Mouse (Mus musculus) embryonic facial prominence, embryonic 13.5 days (tissue): ENCODE results near the gene Gprc5d. TPM values are rescaled to one million over a fixed set of nuclear protein-coding genes. Genes with fewer than 3 reads are reported as not detected.

Experiments
- ATAC-seq: fragments of 200-750 bp; cut with Nextera tagmentation; 2 replicates; pipeline ENCODE4 v1.8.0; 2017; ENCODE audit warnings: low read depth; ENCODE audit not compliant: insufficient number of reproducible peaks, insufficient read depth, low FRiP score, low TSS enrichment
- H3K27ac ChIP-seq: fragments of 300-500 bp; sonication (generic); 2 replicates; pipeline ENCODE4 v1.5.1; 2015; ENCODE audit warnings: moderate library complexity, mild to moderate bottlenecking, inconsistent platforms
- H3K27me3 ChIP-seq: fragments of 300-500 bp; sonication (generic); 2 replicates; pipeline ENCODE4 v1.6.1; 2015; ENCODE audit warnings: mild to moderate bottlenecking, inconsistent platforms
- H3K36me3 ChIP-seq: fragments of 300-500 bp; sonication (generic); 2 replicates; pipeline ENCODE4 v1.6.1; 2015; ENCODE audit warnings: mild to moderate bottlenecking, inconsistent platforms
- H3K4me1 ChIP-seq: fragments of 300-500 bp; sonication (generic); 2 replicates; pipeline ENCODE4 v1.6.1; 2015; ENCODE audit warnings: inconsistent platforms
- H3K4me2 ChIP-seq: fragments of 300-500 bp; sonication (generic); 2 replicates; pipeline ENCODE4 v1.6.1; 2015; ENCODE audit warnings: moderate library complexity, mild to moderate bottlenecking, inconsistent platforms
- H3K4me3 ChIP-seq: fragments of 300-500 bp; sonication (generic); 2 replicates; pipeline ENCODE4 v1.5.1; 2015; ENCODE audit warnings: mild to moderate bottlenecking, inconsistent platforms
- H3K9ac ChIP-seq: fragments of 300-500 bp; sonication (generic); 2 replicates; pipeline ENCODE4 v1.6.1; 2015; ENCODE audit warnings: mild to moderate bottlenecking, inconsistent platforms
- H3K9me3 ChIP-seq: fragments of 300-500 bp; sonication (generic); 2 replicates; pipeline ENCODE4 v1.6.1; 2016; ENCODE audit warnings: inconsistent platforms
- WGBS: fragments of 180-500 bp; shearing (Covaris S2); methylation state at CpG from one replicate; pipeline ENCODE4 v1.1.7; 2015; ENCODE audit warnings: mixed read lengths; 5-methylcytosine and 5-hydroxymethylcytosine counted together
- polyA plus RNA-seq: library from polyadenylated mRNA; unstranded; fragments of >200 nt; fragmentation: Nextera tagmentation; extraction: Ambion mirVana; gene quantifications from 2 replicates; pipeline ENCODE4 v1.2.1, GENCODE M21; 2015

The Gprc5d gene
- polyA plus RNA-seq, 1 experiment from 2014 or later = not detected

GRCm38 (mm10) chr6:135135735-135136134 lies 17.7 kb upstream of the Gprc5d start:
- WGBS = 78% methylated on average over 4 of the region's 4 CpGs
- H3K9ac ChIP-seq = no peak overlapping the region
- ATAC-seq = no peak
- H3K4me1 ChIP-seq = peaks cover 12% of the 10 kb centered on the region
- H3K36me3 ChIP-seq = no peaks in the 10 kb centered on the region
- H3K27me3 ChIP-seq = no peaks in the 10 kb centered on the region
- H3K27ac ChIP-seq = no peak overlapping the region
- no peak overlapping the region for H3K4me2 ChIP-seq
- H3K9me3 ChIP-seq = no peaks in the 10 kb centered on the region
- H3K4me3 ChIP-seq = no peak overlapping the region

GRCm38 (mm10) chr6:135133486-135133885 lies 15.4 kb upstream of the Gprc5d start:
- Histone ChIP-seq H3K4me1 (peaks cover 12% of the 10 kb centered on the region), H3K4me2 (no peak overlapping the region), H3K27me3 (peaks cover 2% of the 10 kb centered on the region; the same call in 1 of the 2 replicates), H3K9ac (no peak overlapping the region), H3K27ac (no peak overlapping the region), H3K9me3 (0 out of 2 replicates have a peak, but pooled peaks cover 4% of the 10 kb centered on the region), H3K36me3 (no peaks in the 10 kb centered on the region), H3K4me3 (no peak overlapping the region)
- no peak for ATAC-seq
- WGBS = 91% methylated on average over 9 of the region's 9 CpGs

- H3K27ac ChIP-seq = no peak overlapping the region
- H3K4me1 ChIP-seq = peaks cover 12% of the 10 kb centered on the region
- H3K4me2 ChIP-seq = no peak overlapping the region
- 0 out of 2 replicates have a peak, but pooled peaks cover 4% of the 10 kb centered on the region for H3K9me3 ChIP-seq
- ATAC-seq = no peak
- H3K27me3 ChIP-seq = peaks cover 2% of the 10 kb centered on the region; the same call in 1 of the 2 replicates
- H3K36me3 ChIP-seq = no peaks in the 10 kb centered on the region
- H3K9ac ChIP-seq = no peak overlapping the region
- 82% methylated on average over 7 of the region's 7 CpGs for WGBS
- no peak overlapping the region for H3K4me3 ChIP-seq
Measured at GRCm38 (mm10) chr6:135133086-135133485, 15.0 kb upstream of the Gprc5d start.

- no peak for ATAC-seq
Measured at GRCm38 (mm10) chr6:135124755-135125380, 6.8 kb upstream of the Gprc5d start.

GRCm38 (mm10) chr6:135116479-135116878 lies 1.6 kb downstream of the Gprc5d start:
- H3K27me3 ChIP-seq = no peaks in the 10 kb centered on the region
- H3K9me3 ChIP-seq = 0 out of 2 replicates have a peak, but pooled peaks cover 4% of the 10 kb centered on the region
- no peak for ATAC-seq
- no peak overlapping the region for H3K9ac ChIP-seq
- no peaks in the 10 kb centered on the region for H3K36me3 ChIP-seq
- H3K27ac ChIP-seq = no peak overlapping the region
- H3K4me2 ChIP-seq = no peak overlapping the region
- H3K4me3 ChIP-seq = no peak overlapping the region
- no peaks in the 10 kb centered on the region for H3K4me1 ChIP-seq
- 90% methylated on average over 8 of the region's 8 CpGs for WGBS

More at GRCm38 (mm10) chr6:135124755-135125380, 6.8 kb upstream of the Gprc5d start:
- no peak overlapping the region for H3K9ac ChIP-seq
- H3K4me1 ChIP-seq = no peaks in the 10 kb centered on the region
- H3K4me2 ChIP-seq = no peak overlapping the region
- WGBS = 73% methylated on average over 5 of the region's 5 CpGs
- H3K27ac ChIP-seq = no peak overlapping the region
- no peaks in the 10 kb centered on the region for H3K36me3 ChIP-seq
- no peak overlapping the region for H3K4me3 ChIP-seq
- no peaks in the 10 kb centered on the region for H3K9me3 ChIP-seq
- no peaks in the 10 kb centered on the region; the same call in 1 of the 2 replicates for H3K27me3 ChIP-seq

GRCm38 (mm10) chr6:135113114-135113436 lies 5.0 kb downstream of the Gprc5d start:
- H3K36me3 ChIP-seq = no peaks in the 10 kb centered on the region
- WGBS = 34% methylated on average over 6 of the region's 6 CpGs
- H3K9ac ChIP-seq = no peak overlapping the region
- no peak overlapping the region for H3K4me2 ChIP-seq
- no peak overlapping the region for H3K27ac ChIP-seq
- no peaks in the 10 kb centered on the region for H3K4me1 ChIP-seq
- H3K4me3 ChIP-seq = no peak overlapping the region
- no peaks in the 10 kb centered on the region for H3K27me3 ChIP-seq
- no peak for ATAC-seq
- no peaks in the 10 kb centered on the region for H3K9me3 ChIP-seq

GRCm38 (mm10) chr6:135112411-135113113 lies 5.5 kb downstream of the Gprc5d start:
- Histone ChIP-seq H3K27ac (no peak overlapping the region), H3K4me1 (no peaks in the 10 kb centered on the region), H3K36me3 (no peaks in the 10 kb centered on the region), H3K9ac (no peak overlapping the region), H3K27me3 (no peaks in the 10 kb centered on the region), H3K4me2 (no peak overlapping the region), H3K9me3 (no peaks in the 10 kb centered on the region), H3K4me3 (no peak overlapping the region)
- no peak for ATAC-seq
- WGBS = 28% methylated on average over 7 of the region's 7 CpGs

GRCm38 (mm10) chr6:135107014-135107413 lies 11.1 kb downstream of the Gprc5d start:
- Histone ChIP-seq H3K9ac (no peak overlapping the region), H3K36me3 (no peaks in the 10 kb centered on the region), H3K27me3 (peaks cover 7% of the 10 kb centered on the region; the same call in 1 of the 2 replicates), H3K4me2 (no peak overlapping the region), H3K4me3 (no peak overlapping the region), H3K9me3 (no peaks in the 10 kb centered on the region), H3K4me1 (no peaks in the 10 kb centered on the region), H3K27ac (no peak overlapping the region)
- ATAC-seq = no peak
- WGBS = 88% methylated on average over 6 of the region's 6 CpGs

GRCm38 (mm10) chr6:135102736-135103303 lies 15.3 kb downstream of the Gprc5d start:
- Histone ChIP-seq H3K27ac (no peak overlapping the region), H3K4me3 (no peak overlapping the region), H3K27me3 (peaks cover 7% of the 10 kb centered on the region; the same call in 1 of the 2 replicates), H3K36me3 (no peaks in the 10 kb centered on the region), H3K4me1 (peaks cover 8% of the 10 kb centered on the region), H3K4me2 (no peak overlapping the region), H3K9ac (no peak overlapping the region), H3K9me3 (no peaks in the 10 kb centered on the region)
- WGBS = 80% methylated on average over 5 of the region's 5 CpGs
- no peak for ATAC-seq

GRCm38 (mm10) chr6:135100787-135101472 lies 17.2 kb downstream of the Gprc5d start:
- Histone ChIP-seq H3K4me2 (no peak overlapping the region), H3K27ac (peak overlapping the region; percentile 64), H3K9ac (no peak overlapping the region), H3K27me3 (peaks cover 7% of the 10 kb centered on the region; the same call in 1 of the 2 replicates), H3K9me3 (no peaks in the 10 kb centered on the region), H3K36me3 (no peaks in the 10 kb centered on the region), H3K4me1 (peaks cover 8% of the 10 kb centered on the region), H3K4me3 (no peak overlapping the region)
- peak; percentile 69 for ATAC-seq
- 50% methylated on average over 15 of the region's 15 CpGs for WGBS

GRCm38 (mm10) chr6:135092798-135093470 lies 25.1 kb downstream of the Gprc5d start:
- H3K4me1 ChIP-seq = peaks cover 8% of the 10 kb centered on the region
- H3K4me2 ChIP-seq = no peak overlapping the region
- H3K4me3 ChIP-seq = no peak overlapping the region
- no peak overlapping the region for H3K27ac ChIP-seq
- H3K9ac ChIP-seq = no peak overlapping the region
- H3K36me3 ChIP-seq = no peaks in the 10 kb centered on the region
- no peaks in the 10 kb centered on the region for H3K27me3 ChIP-seq
- no peak for ATAC-seq
- no peaks in the 10 kb centered on the region for H3K9me3 ChIP-seq
- WGBS = 82% methylated on average over 12 of the region's 12 CpGs
